Mouse (Mus musculus) neural tube, embryonic 11.5 days (tissue): ENCODE measurements at regions not wholly inside any gene's neighbourhood (a gene's known extent, or its start where the extent isn't known, plus 50 kb on each side); places are given as distances from the start of the nearest gene placed in this dataset.

Experiments used
- ATAC-seq: fragments of 200-750 bp; cut with Nextera tagmentation; 2 replicates; pipeline ENCODE4 v1.8.0; 2017; ENCODE audit warnings: moderate number of reproducible peaks, mild to moderate bottlenecking, moderate TSS enrichment, moderate library complexity; ENCODE audit not compliant: insufficient read depth, low FRiP score, low TSS enrichment
- DNase-seq: peaks from one replicate; pipeline ENCODE4 v3.0.0-alpha.2; 2015; ENCODE audit warnings: low spot score
- H3K27ac ChIP-seq: fragments of 300-500 bp; sonication (generic); 2 replicates; pipeline ENCODE4 v1.5.1; 2014; ENCODE audit warnings: low read depth, mild to moderate bottlenecking, low read length
- H3K27me3 ChIP-seq: fragments of 300-500 bp; sonication (generic); 2 replicates; pipeline ENCODE4 v1.6.1; 2014; ENCODE audit warnings: mild to moderate bottlenecking, low read length, mixed read lengths; ENCODE audit not compliant: control insufficient read depth, insufficient read depth
- H3K36me3 ChIP-seq: fragments of 300-500 bp; sonication (generic); 2 replicates; pipeline ENCODE4 v1.6.1; 2014; ENCODE audit warnings: mild to moderate bottlenecking, low read length, moderate library complexity, mixed read lengths; ENCODE audit not compliant: control insufficient read depth, insufficient read depth
- H3K4me1 ChIP-seq: fragments of 300-500 bp; sonication (generic); 2 replicates; pipeline ENCODE4 v1.6.1; 2014; ENCODE audit warnings: low read length, mixed read lengths; ENCODE audit not compliant: control insufficient read depth, insufficient read depth
- H3K4me2 ChIP-seq: fragments of 300-500 bp; sonication (generic); 2 replicates; pipeline ENCODE4 v1.6.1; 2014; ENCODE audit warnings: low read depth, mild to moderate bottlenecking, moderate library complexity
- H3K4me3 ChIP-seq: fragments of 300-500 bp; sonication (generic); 2 replicates; pipeline ENCODE4 v1.5.1; 2014; ENCODE audit warnings: low read depth, low read length
- H3K9ac ChIP-seq: fragments of 300-500 bp; sonication (generic); 2 replicates; pipeline ENCODE4 v1.6.1; 2014; ENCODE audit warnings: mild to moderate bottlenecking, low read length
- H3K9me3 ChIP-seq: fragments of 300-500 bp; sonication (generic); 2 replicates; pipeline ENCODE4 v1.6.1; 2016; ENCODE audit warnings: low read length; ENCODE audit not compliant: control insufficient read depth
- WGBS: fragments of 180-500 bp; shearing (Covaris S2); extraction: QIAGEN DNeasy Blood & Tissue Kit; methylation state at CpG from one replicate; pipeline ENCODE4 v1.1.7; 2014; 5-methylcytosine and 5-hydroxymethylcytosine counted together

GRCm38 (mm10) chr11:51911481-51911880 is 54.0 kb upstream of the Jade2 start:
- Histone ChIP-seq H3K4me2 (no peak overlapping the region), H3K36me3 (no peaks in the 10 kb centered on the region), H3K4me3 (no peak overlapping the region), H3K27ac (no peak overlapping the region), H3K27me3 (no peaks in the 10 kb centered on the region), H3K4me1 (peaks cover 3% of the 10 kb centered on the region), H3K9me3 (no peaks in the 10 kb centered on the region), H3K9ac (no peak overlapping the region)
- 81% methylated on average over 3 of the region's 3 CpGs for WGBS
- DNase-seq (no peak), ATAC-seq (no peak)

- 13% methylated on average over 8 of the region's 8 CpGs for WGBS
- Histone ChIP-seq H3K9me3 (no peaks in the 10 kb centered on the region), H3K4me1 (peaks cover 6% of the 10 kb centered on the region), H3K4me2 (peak overlapping the region; percentile 39), H3K27ac (no peak overlapping the region), H3K9ac (no peak overlapping the region), H3K4me3 (no peak overlapping the region), H3K36me3 (no peaks in the 10 kb centered on the region), H3K27me3 (no peaks in the 10 kb centered on the region)
- ATAC-seq = no peak
- no peak for DNase-seq
These were observed 51.8 kb upstream of the Cdkn2aipnl start for GRCm38 (mm10) chr11:51915656-51916032.

- H3K4me1 ChIP-seq = peaks cover 6% of the 10 kb centered on the region
- H3K4me2 ChIP-seq = peak overlapping the region; percentile 39
- H3K9me3 ChIP-seq = no peaks in the 10 kb centered on the region
- 0 out of 2 replicates have a peak overlapping the region, but pooled peaks have one; percentile 12 for H3K4me3 ChIP-seq
- ATAC-seq (no peak), DNase-seq (peak; percentile 52)
- H3K9ac ChIP-seq = peak overlapping the region; percentile 44
- WGBS = 1% methylated on average over 29 of the region's 29 CpGs
- no peaks in the 10 kb centered on the region for H3K27me3 ChIP-seq
- H3K36me3 ChIP-seq = no peaks in the 10 kb centered on the region
- no peak overlapping the region for H3K27ac ChIP-seq
These were observed 51.2 kb upstream of the Cdkn2aipnl start for GRCm38 (mm10) chr11:51916033-51916929.
